Mouse (Mus musculus): Measurements from ENCODE around the gene Liph. TPM values are rescaled to one million over a fixed set of nuclear protein-coding genes. Genes with fewer than 3 reads are reported as not detected.
A peak's percentile ranks its signal among the peaks of the same experiment; 100 is the strongest.
"Not testable (repeated sequence)": the region's sequence is repeated elsewhere in the genome, so short reads cannot be mapped to it uniquely, and the experiment has no call there.

The Liph gene
- polyA plus RNA-seq, 1 experiment from 2014 or later = 0.41 TPM

DNA sequence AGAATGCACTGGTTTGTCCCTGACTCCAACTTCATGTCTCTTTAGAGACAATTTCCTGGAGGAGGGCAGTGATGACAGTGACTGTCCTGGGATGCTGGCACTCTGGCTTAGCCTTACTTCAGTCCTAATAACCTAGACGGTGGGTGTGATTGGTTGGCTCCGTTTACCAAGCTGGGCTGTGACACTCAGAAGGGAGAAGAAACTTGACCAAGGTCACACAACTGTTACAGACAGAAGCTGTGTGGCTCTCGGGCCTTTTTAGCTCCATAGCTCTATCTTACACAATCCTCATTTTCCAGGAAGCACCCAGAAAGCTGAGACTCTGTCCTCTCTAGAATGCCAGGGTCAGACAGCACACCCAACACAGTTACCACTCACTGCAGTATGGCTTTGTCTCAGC, 29.9 kb downstream of the Liph start:
- Histone ChIP-seq H3K4me3 (ENCODE audit: low read depth, low read length) (no peak overlapping the region), H3K36me3 (ENCODE audit: control insufficient read depth, insufficient read depth, low read length) (no peaks in the 10 kb centered on the region), H3K9me3 (replicated peaks; ENCODE audit: control insufficient read depth, low read length) (no peaks in the 10 kb centered on the region), H3K9ac (ENCODE audit: low read length) (no peak overlapping the region), H3K4me2 (ENCODE audit: low read length) (no peak overlapping the region), H3K27me3 (replicated peaks; ENCODE audit: control insufficient read depth, insufficient read depth, low read length) (no peaks in the 10 kb centered on the region), H3K27ac (ENCODE audit: low read depth, low read length) (no peak overlapping the region), H3K4me1 (ENCODE audit: control insufficient read depth, insufficient read depth, low read length) (no peaks in the 10 kb centered on the region)
- ATAC-seq (no peak), DNase-seq (ENCODE audit: low spot score) (no peak)
- WGBS = 87% methylated on average over 3 of the region's 3 CpGs

DNA sequence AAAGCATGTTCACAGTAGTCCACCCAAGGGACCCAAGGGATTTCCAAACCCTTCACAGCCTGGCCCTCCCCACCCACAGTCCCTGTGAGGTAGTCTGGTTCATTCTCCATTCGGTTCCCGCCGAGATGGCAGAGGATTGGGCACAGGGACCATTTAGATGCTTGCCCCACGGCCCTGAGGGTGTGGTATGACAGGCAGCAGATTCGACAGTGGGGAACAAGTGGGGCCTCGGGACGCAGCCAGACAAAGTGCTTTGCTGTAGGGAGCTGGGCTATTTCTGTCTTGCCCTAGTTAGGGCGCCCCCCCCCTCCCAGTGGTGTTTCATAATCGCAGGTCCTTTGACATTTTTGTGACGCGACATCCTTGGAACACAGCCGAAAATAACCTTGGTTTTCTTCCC, 39.9 kb downstream of the Liph start:
- no peak for ATAC-seq

DNA sequence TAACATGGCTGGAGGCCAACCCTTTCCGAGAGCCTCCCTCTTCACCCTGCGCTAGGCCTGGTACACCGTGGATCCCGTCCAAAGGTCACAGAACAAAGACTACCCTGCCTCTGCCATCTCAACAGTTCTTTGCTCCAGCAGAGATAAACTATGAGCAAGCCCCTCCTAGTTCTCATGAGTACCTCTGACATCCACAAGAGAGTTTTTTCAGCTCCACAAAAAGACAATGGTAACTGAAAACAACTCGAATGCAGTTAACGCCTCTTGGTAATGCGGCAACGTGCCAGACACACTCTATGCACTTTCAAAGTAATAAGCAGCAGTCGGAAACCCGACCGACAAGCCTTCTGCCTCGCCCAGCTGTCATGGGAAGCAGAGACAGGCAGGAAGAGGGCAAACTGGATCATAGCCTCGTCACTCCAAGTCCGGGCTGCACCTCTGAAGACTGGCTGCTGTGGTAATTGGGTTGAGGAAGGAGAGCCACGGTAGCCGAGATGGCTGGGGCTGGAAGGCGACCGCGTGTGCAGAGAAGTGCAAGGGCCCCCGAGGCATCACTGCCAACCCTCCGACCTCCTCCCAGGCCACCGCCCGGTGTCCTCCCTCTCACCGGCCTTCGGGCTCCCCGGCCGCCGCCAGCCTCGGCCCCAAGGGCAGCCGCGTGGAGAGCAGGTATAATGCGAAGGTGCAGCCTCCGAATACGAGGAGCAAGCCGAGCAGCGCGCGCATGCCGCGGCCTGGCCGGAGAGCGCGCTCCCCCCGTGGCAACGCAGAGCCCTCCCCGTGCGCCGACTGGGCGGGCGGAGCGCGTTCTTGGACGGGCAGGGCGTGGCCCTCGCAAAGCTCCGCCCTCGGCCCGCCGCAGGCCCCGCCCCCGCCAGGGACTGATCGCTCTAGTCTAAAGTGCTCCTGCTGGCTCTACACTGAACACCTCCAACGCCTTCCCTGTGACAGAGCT, 48.4 kb downstream of the Liph start, which contains the start of gene Tmem41a:
TSS of gene Tmem41a (minus strand) at position 792 of the 955 bp plus-strand sequence.
- peak within 1 kb of the TSS; percentile 78 for H3K4me2 ChIP-seq (ENCODE audit: low read length)
- no peaks in the 10 kb centered on the region for H3K9me3 ChIP-seq (replicated peaks; ENCODE audit: control insufficient read depth, low read length)
- ATAC-seq = peak; percentile 98
- peak; percentile 87 for DNase-seq (ENCODE audit: low spot score)
- H3K36me3 ChIP-seq (ENCODE audit: control insufficient read depth, insufficient read depth, low read length) = no peaks in the 10 kb centered on the region
- peak within 1 kb of the TSS; percentile 68 for H3K4me3 ChIP-seq (ENCODE audit: low read depth, low read length)
- H3K27me3 ChIP-seq (replicated peaks; ENCODE audit: control insufficient read depth, insufficient read depth, low read length) = no peaks in the 10 kb centered on the region
- WGBS = under 1% methylated on average over 63 of the region's 63 CpGs
- H3K9ac ChIP-seq (ENCODE audit: low read length) = peak within 1 kb of the TSS; percentile 75
- H3K27ac ChIP-seq (ENCODE audit: low read depth, low read length) = peak within 1 kb of the TSS; percentile 65; the same call in 1 of the 2 replicates
- peaks cover 5% of the 10 kb centered on the region; the same call in 1 of the 2 replicates for H3K4me1 ChIP-seq (ENCODE audit: control insufficient read depth, insufficient read depth, low read length)

More for the DNA sequence above, 39.9 kb downstream of the Liph start:
- Histone ChIP-seq H3K9me3 (replicated peaks; ENCODE audit: control insufficient read depth, low read length) (no peaks in the 10 kb centered on the region), H3K4me1 (ENCODE audit: control insufficient read depth, insufficient read depth, low read length) (no peaks in the 10 kb centered on the region), H3K4me3 (ENCODE audit: low read depth, low read length) (no peak overlapping the region), H3K27me3 (replicated peaks; ENCODE audit: control insufficient read depth, insufficient read depth, low read length) (no peaks in the 10 kb centered on the region), H3K4me2 (ENCODE audit: low read length) (no peak overlapping the region), H3K36me3 (ENCODE audit: control insufficient read depth, insufficient read depth, low read length) (no peaks in the 10 kb centered on the region), H3K9ac (ENCODE audit: low read length) (no peak overlapping the region), H3K27ac (ENCODE audit: low read depth, low read length) (no peak overlapping the region)
- no peak for DNase-seq (ENCODE audit: low spot score)
- WGBS = 86% methylated on average over 12 of the region's 12 CpGs

DNA sequence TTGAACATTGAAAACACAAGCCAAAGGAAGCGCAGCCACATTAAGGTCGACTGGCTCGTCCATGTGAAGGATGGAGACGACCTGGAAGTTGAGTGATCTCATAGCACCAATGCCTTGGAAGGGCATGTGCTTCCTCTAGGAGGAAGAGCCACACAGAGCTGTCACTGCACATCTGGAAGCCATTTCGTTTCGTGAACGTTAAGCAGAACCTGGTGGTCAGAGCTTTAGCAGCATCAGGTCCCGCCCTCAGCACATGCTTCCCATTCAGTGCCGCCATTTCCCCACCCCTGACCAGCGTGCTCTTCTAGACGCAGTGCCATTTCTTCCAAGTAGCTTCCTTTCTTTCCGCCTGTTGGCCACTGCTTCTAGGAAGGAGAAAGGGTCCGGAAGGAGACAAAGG, 67.0 kb downstream of the Liph start:
- Histone ChIP-seq H3K27ac (ENCODE audit: low read depth, low read length) (no peak overlapping the region), H3K9me3 (replicated peaks; ENCODE audit: control insufficient read depth, low read length) (no peaks in the 10 kb centered on the region), H3K4me2 (ENCODE audit: low read length) (no peak overlapping the region), H3K27me3 (replicated peaks; ENCODE audit: control insufficient read depth, insufficient read depth, low read length) (no peaks in the 10 kb centered on the region), H3K4me3 (ENCODE audit: low read depth, low read length) (no peak overlapping the region), H3K4me1 (ENCODE audit: control insufficient read depth, insufficient read depth, low read length) (no peaks in the 10 kb centered on the region), H3K9ac (ENCODE audit: low read length) (no peak overlapping the region), H3K36me3 (ENCODE audit: control insufficient read depth, insufficient read depth, low read length) (peaks cover 54% of the 10 kb centered on the region)
- no peak for DNase-seq (ENCODE audit: low spot score)
- no peak for ATAC-seq
- 90% methylated on average over 13 of the region's 13 CpGs for WGBS

DNA sequence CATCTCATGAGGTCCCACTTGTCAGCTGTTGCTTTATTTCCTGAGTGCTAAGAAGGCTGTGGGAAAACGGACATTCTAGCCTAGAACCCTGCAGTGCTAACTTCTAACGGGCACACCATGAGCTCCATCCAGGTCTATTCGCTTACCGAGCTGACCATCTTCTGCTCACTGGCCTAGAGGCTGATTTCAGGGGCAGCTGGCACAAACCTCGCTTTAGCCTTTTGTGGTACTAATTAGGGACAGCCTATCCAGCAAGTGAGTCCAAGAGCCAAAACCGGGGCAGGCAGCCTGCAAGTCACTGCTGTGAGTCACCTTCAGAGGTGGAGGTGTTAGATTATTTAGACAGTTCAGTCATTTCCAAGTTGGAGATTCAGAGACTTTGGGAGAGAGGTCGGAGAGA, 78.8 kb downstream of the Liph start:
- H3K4me1 ChIP-seq (ENCODE audit: control insufficient read depth, insufficient read depth, low read length) = no peaks in the 10 kb centered on the region
- H3K4me3 ChIP-seq (ENCODE audit: low read depth, low read length) = no peak overlapping the region
- no peak overlapping the region for H3K4me2 ChIP-seq (ENCODE audit: low read length)
- ATAC-seq (no peak), DNase-seq (ENCODE audit: low spot score) (no peak)
- WGBS = 60% methylated on average over 7 of the region's 7 CpGs
- H3K9ac ChIP-seq (ENCODE audit: low read length) = no peak overlapping the region
- peaks cover 41% of the 10 kb centered on the region for H3K36me3 ChIP-seq (ENCODE audit: control insufficient read depth, insufficient read depth, low read length)
- H3K9me3 ChIP-seq (replicated peaks; ENCODE audit: control insufficient read depth, low read length) = no peaks in the 10 kb centered on the region
- no peak overlapping the region for H3K27ac ChIP-seq (ENCODE audit: low read depth, low read length)
- H3K27me3 ChIP-seq (replicated peaks; ENCODE audit: control insufficient read depth, insufficient read depth, low read length) = no peaks in the 10 kb centered on the region

DNA sequence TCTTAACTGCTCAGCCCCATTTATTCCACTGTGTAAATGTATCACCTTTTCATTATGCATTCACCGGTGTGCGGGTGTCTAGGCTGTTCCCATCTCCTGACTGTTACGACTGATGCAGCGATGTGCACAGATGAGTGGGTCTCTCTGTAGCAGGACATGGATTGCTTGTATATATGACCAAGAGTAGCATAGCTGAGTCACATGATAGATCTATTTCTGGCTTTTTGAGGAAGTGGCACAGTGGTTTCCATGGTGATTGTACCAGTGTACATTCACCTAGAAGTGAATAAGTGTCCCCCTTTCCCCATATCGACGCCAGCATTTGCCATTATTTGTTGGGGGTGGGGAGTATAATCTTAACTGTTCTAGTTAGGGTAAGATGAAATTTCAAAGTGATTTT, 82.1 kb downstream of the Liph start:
- H3K27ac ChIP-seq (ENCODE audit: low read depth, low read length) = peak overlapping the region; percentile 9; the same call in 1 of the 2 replicates
- DNase-seq (ENCODE audit: low spot score) (no peak), ATAC-seq (no peak)
- H3K4me2 ChIP-seq (ENCODE audit: low read length) = no peak overlapping the region
- peaks cover 44% of the 10 kb centered on the region for H3K36me3 ChIP-seq (ENCODE audit: control insufficient read depth, insufficient read depth, low read length)
- WGBS = 93% methylated on average over 6 of the region's 6 CpGs
- no peak overlapping the region for H3K4me3 ChIP-seq (ENCODE audit: low read depth, low read length)
- H3K9ac ChIP-seq (ENCODE audit: low read length) = no peak overlapping the region
- no peaks in the 10 kb centered on the region for H3K27me3 ChIP-seq (replicated peaks; ENCODE audit: control insufficient read depth, insufficient read depth, low read length)
- H3K9me3 ChIP-seq (replicated peaks; ENCODE audit: control insufficient read depth, low read length) = no peaks in the 10 kb centered on the region
- no peaks in the 10 kb centered on the region for H3K4me1 ChIP-seq (ENCODE audit: control insufficient read depth, insufficient read depth, low read length)

DNA sequence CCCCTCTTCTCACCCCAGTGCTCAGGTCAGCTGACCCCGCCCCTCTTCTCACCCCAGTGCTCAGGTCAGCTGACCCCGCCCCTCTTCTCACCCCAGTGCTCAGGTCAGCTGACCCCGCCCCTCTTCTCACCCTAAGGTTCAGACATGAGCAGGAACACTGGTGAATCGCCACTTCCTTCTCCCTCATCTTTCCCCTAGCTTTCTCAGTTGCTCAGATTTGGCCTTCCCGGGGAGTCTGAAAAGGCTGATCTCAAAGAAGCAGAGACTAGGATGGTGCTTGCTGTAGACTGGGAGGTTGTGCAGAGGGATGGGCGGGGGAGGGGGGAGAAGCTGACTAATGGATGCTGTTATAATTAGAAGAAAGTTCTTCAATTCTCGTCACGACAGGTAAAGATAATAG, 86.6 kb downstream of the Liph start:
- not testable (repeated sequence) for DNase-seq (ENCODE audit: low spot score); H3K4me1 ChIP-seq (ENCODE audit: control insufficient read depth, insufficient read depth, low read length); H3K27me3 ChIP-seq (replicated peaks; ENCODE audit: control insufficient read depth, insufficient read depth, low read length); H3K4me2 ChIP-seq (ENCODE audit: low read length); ATAC-seq; H3K27ac ChIP-seq (ENCODE audit: low read depth, low read length); H3K4me3 ChIP-seq (ENCODE audit: low read depth, low read length); H3K9me3 ChIP-seq (replicated peaks; ENCODE audit: control insufficient read depth, low read length); H3K9ac ChIP-seq (ENCODE audit: low read length)
- WGBS = 29% methylated on average over 6 of the region's 8 CpGs
- H3K36me3 ChIP-seq (ENCODE audit: control insufficient read depth, insufficient read depth, low read length) = peaks cover 55% of the 10 kb centered on the region

DNA sequence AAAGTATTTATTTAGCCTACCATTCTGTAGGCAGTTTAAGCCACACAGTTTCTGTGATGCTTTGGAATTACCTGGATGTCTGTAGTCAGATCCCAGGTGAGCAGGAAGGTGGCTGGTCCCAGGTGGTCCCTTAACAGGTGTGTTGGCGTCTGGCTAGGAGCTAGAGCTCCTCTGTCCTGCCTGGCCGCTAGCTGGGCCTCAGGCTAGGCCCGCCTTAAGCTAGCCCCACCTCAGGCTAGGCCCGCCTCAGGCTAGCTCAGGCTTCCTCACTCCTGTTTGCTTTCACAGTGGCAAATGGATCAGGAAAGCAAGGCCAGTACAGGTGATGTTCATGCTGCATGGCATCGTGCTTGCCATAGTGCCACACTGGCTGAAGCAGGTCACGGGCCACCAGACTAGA, 88.6 kb downstream of the Liph start:
- ATAC-seq = no peak
- DNase-seq (ENCODE audit: low spot score) = no peak
- Histone ChIP-seq H3K4me2 (ENCODE audit: low read length) (no peak overlapping the region), H3K9ac (ENCODE audit: low read length) (no peak overlapping the region), H3K27me3 (replicated peaks; ENCODE audit: control insufficient read depth, insufficient read depth, low read length) (no peaks in the 10 kb centered on the region), H3K36me3 (ENCODE audit: control insufficient read depth, insufficient read depth, low read length) (peaks cover 41% of the 10 kb centered on the region), H3K9me3 (replicated peaks; ENCODE audit: control insufficient read depth, low read length) (no peaks in the 10 kb centered on the region), H3K4me3 (ENCODE audit: low read depth, low read length) (no peak overlapping the region), H3K4me1 (ENCODE audit: control insufficient read depth, insufficient read depth, low read length) (no peaks in the 10 kb centered on the region), H3K27ac (ENCODE audit: low read depth, low read length) (no peak overlapping the region)
- 93% methylated on average over 6 of the region's 6 CpGs for WGBS

DNA sequence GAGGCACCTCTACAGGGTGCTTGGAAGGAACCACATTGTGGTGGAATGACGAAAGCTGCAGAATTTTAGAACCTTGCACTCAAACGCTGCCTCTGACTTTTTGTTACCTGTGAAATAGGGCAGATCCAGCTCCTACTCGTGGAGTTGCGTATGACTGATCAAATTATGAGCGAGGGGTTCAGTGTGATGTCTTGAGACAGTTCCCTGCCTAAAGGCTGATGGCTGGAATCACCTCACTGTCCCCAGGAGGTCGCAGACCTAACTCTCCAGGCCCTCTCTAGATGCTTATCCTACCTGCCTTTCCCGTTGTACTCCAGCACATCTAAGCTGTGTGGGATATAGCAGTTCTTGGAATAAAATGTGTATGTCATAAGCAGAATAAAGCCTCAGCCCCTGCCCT, 89.5 kb downstream of the Liph start:
- no peaks in the 10 kb centered on the region for H3K4me1 ChIP-seq (ENCODE audit: control insufficient read depth, insufficient read depth, low read length)
- 90% methylated on average over 7 of the region's 7 CpGs for WGBS
- H3K36me3 ChIP-seq (ENCODE audit: control insufficient read depth, insufficient read depth, low read length) = peaks cover 36% of the 10 kb centered on the region
- H3K27ac ChIP-seq (ENCODE audit: low read depth, low read length) = no peak overlapping the region
- no peak overlapping the region for H3K4me2 ChIP-seq (ENCODE audit: low read length)
- ATAC-seq = no peak
- no peak for DNase-seq (ENCODE audit: low spot score)
- H3K27me3 ChIP-seq (replicated peaks; ENCODE audit: control insufficient read depth, insufficient read depth, low read length) = no peaks in the 10 kb centered on the region
- no peak overlapping the region for H3K4me3 ChIP-seq (ENCODE audit: low read depth, low read length)
- no peak overlapping the region for H3K9ac ChIP-seq (ENCODE audit: low read length)
- H3K9me3 ChIP-seq (replicated peaks; ENCODE audit: control insufficient read depth, low read length) = no peaks in the 10 kb centered on the region

Measured in forebrain, embryonic 14.5 days (tissue).